Mouse (Mus musculus): ENCODE results near the gene Fam78b.

Gene Fam78b

GRCm38 (mm10) chr1:167034435-167034834 lies 33.2 kb downstream of the Fam78b start:
- DNase-seq: no peak

- no peak for DNase-seq
These were observed 41.3 kb downstream of the Fam78b start for GRCm38 (mm10) chr1:167042558-167042957.

- no peak for DNase-seq
These were observed 45.1 kb downstream of the Fam78b start for GRCm38 (mm10) chr1:167046169-167046927.

- DNase-seq: no peak
These were observed 49.6 kb downstream of the Fam78b start for GRCm38 (mm10) chr1:167050859-167051258.

GRCm38 (mm10) chr1:167054029-167054428 lies 52.8 kb downstream of the Fam78b start:
- no peak for DNase-seq

- no peak for DNase-seq
These were observed 56.3 kb downstream of the Fam78b start for GRCm38 (mm10) chr1:167057543-167057942.

GRCm38 (mm10) chr1:167059550-167060285 lies 58.5 kb downstream of the Fam78b start:
- no peak for DNase-seq

- peak in 1 of 2 experiments; percentile 34 for DNase-seq
These were observed 62.8 kb downstream of the Fam78b start for GRCm38 (mm10) chr1:167063971-167064370.

GRCm38 (mm10) chr1:167065541-167065940 lies 64.3 kb downstream of the Fam78b start:
- no peak for DNase-seq

GRCm38 (mm10) chr1:167065986-167066385 lies 64.8 kb downstream of the Fam78b start:
- no peak for DNase-seq

- peak; percentile 67 to 80 for DNase-seq
These were observed 65.7 kb downstream of the Fam78b start for GRCm38 (mm10) chr1:167066933-167067341.

- DNase-seq: peak; percentile 65 to 67
These were observed 68.5 kb downstream of the Fam78b start for GRCm38 (mm10) chr1:167069741-167070140.

- peak; percentile 51 to 62 for DNase-seq
These were observed 69.1 kb downstream of the Fam78b start for GRCm38 (mm10) chr1:167070306-167070705.

- no peak for DNase-seq
These were observed 74.5 kb downstream of the Fam78b start for GRCm38 (mm10) chr1:167075726-167076125.

GRCm38 (mm10) chr1:167079476-167079875 lies 78.3 kb downstream of the Fam78b start:
- no peak for DNase-seq

- DNase-seq: no peak
These were observed 80.7 kb downstream of the Fam78b start for GRCm38 (mm10) chr1:167081946-167082345.

- no peak for DNase-seq
These were observed 81.4 kb downstream of the Fam78b start for GRCm38 (mm10) chr1:167082506-167083100.

- no peak for DNase-seq
These were observed 82.0 kb downstream of the Fam78b start for GRCm38 (mm10) chr1:167083181-167083580.

- DNase-seq: no peak
These were observed 83.1 kb downstream of the Fam78b start for GRCm38 (mm10) chr1:167084330-167084729.

- DNase-seq: no peak
These were observed 84.2 kb downstream of the Fam78b start for GRCm38 (mm10) chr1:167085461-167085860.

- DNase-seq: no peak
These were observed 89.2 kb downstream of the Fam78b start for GRCm38 (mm10) chr1:167090466-167090865.

GRCm38 (mm10) chr1:167093551-167093950 lies 92.3 kb downstream of the Fam78b start:
- DNase-seq: no peak

GRCm38 (mm10) chr1:167094589-167095148 lies 93.5 kb downstream of the Fam78b start:
- DNase-seq: no peak

Measured in cerebellum, adult 18-20 months (tissue).